Mouse (Mus musculus): ENCODE results near the gene Ccr3.
A peak's percentile ranks its signal among the peaks of the same experiment; 100 is the strongest.
"Not testable (repeated sequence)": the region's sequence is repeated elsewhere in the genome, so short reads cannot be mapped to it uniquely, and the experiment has no call there.

Gene Ccr3

GRCm38 (mm10) chr9:124021672-124022071, at the start of gene Ccr3:
Gene Ccr3, plus strand, starts transcription at chr9:124021972.
- no peak for DNase-seq (ENCODE audit: low spot score in 2 of 2)

GRCm38 (mm10) chr9:123975630-123976029, 46.1 kb upstream of the Ccr3 start:
- no peak for DNase-seq (ENCODE audit: low spot score in 2 of 2)

GRCm38 (mm10) chr9:123976876-123977663, 44.7 kb upstream of the Ccr3 start:
- no peak for DNase-seq (ENCODE audit: low spot score in 2 of 2)

- DNase-seq (ENCODE audit: low spot score in 2 of 2), result no peak
Measured at GRCm38 (mm10) chr9:123978308-123978707, 43.5 kb upstream of the Ccr3 start, which contains the start of gene Ccr1l1. Gene Ccr1l1, minus strand, starts transcription at chr9:123978408.

- not testable (repeated sequence) for DNase-seq (ENCODE audit: low spot score in 2 of 2)
Measured at GRCm38 (mm10) chr9:123980858-123981475, 40.8 kb upstream of the Ccr3 start.

- no peak for DNase-seq (ENCODE audit: low spot score in 2 of 2)
Measured at GRCm38 (mm10) chr9:123981909-123982308, 39.9 kb upstream of the Ccr3 start.

- DNase-seq (ENCODE audit: low spot score in 2 of 2), result no peak
Measured at GRCm38 (mm10) chr9:123982720-123983119, 39.1 kb upstream of the Ccr3 start.

GRCm38 (mm10) chr9:123984943-123985342, 36.8 kb upstream of the Ccr3 start:
- no peak for DNase-seq (ENCODE audit: low spot score in 2 of 2)

GRCm38 (mm10) chr9:123986217-123986616, 35.6 kb upstream of the Ccr3 start:
- DNase-seq (ENCODE audit: low spot score in 2 of 2), result no peak

GRCm38 (mm10) chr9:123989671-123990070, 32.1 kb upstream of the Ccr3 start:
- DNase-seq (ENCODE audit: low spot score in 2 of 2), result no peak

GRCm38 (mm10) chr9:123991312-123991906, 30.4 kb upstream of the Ccr3 start:
- no peak for DNase-seq (ENCODE audit: low spot score in 2 of 2)

GRCm38 (mm10) chr9:123997719-123998118, 24.1 kb upstream of the Ccr3 start:
- DNase-seq (ENCODE audit: low spot score in 2 of 2), result no peak

GRCm38 (mm10) chr9:123999784-124000183, 22.0 kb upstream of the Ccr3 start:
- no peak for DNase-seq (ENCODE audit: low spot score in 2 of 2)

- no peak for DNase-seq (ENCODE audit: low spot score in 2 of 2)
Measured at GRCm38 (mm10) chr9:124012691-124013090, 9.1 kb upstream of the Ccr3 start.

GRCm38 (mm10) chr9:124013270-124013669, 8.5 kb upstream of the Ccr3 start:
- no peak for DNase-seq (ENCODE audit: low spot score in 2 of 2)

GRCm38 (mm10) chr9:124014985-124015652, 6.7 kb upstream of the Ccr3 start:
- DNase-seq (ENCODE audit: low spot score in 2 of 2), result no peak

- DNase-seq (ENCODE audit: low spot score in 2 of 2), result no peak
Measured at GRCm38 (mm10) chr9:124016048-124016447, 5.7 kb upstream of the Ccr3 start.

GRCm38 (mm10) chr9:124019887-124020286, 1.9 kb upstream of the Ccr3 start:
- DNase-seq (ENCODE audit: low spot score in 2 of 2), result no peak

GRCm38 (mm10) chr9:124033345-124033744, 11.6 kb downstream of the Ccr3 start:
- DNase-seq (ENCODE audit: low spot score in 2 of 2), result no peak

- peak in 1 of 2 experiments; percentile 19 for DNase-seq (ENCODE audit: low spot score in 2 of 2)
Measured at GRCm38 (mm10) chr9:124037707-124038106, 15.9 kb downstream of the Ccr3 start.

- no peak for DNase-seq (ENCODE audit: low spot score in 2 of 2)
Measured at GRCm38 (mm10) chr9:124038158-124038582, 16.4 kb downstream of the Ccr3 start.

GRCm38 (mm10) chr9:124038949-124039348, 17.2 kb downstream of the Ccr3 start:
- no peak for DNase-seq (ENCODE audit: low spot score in 2 of 2)
